Mouse (Mus musculus): Measurements from ENCODE around the gene Hdac4.

The Hdac4 gene

DNA sequence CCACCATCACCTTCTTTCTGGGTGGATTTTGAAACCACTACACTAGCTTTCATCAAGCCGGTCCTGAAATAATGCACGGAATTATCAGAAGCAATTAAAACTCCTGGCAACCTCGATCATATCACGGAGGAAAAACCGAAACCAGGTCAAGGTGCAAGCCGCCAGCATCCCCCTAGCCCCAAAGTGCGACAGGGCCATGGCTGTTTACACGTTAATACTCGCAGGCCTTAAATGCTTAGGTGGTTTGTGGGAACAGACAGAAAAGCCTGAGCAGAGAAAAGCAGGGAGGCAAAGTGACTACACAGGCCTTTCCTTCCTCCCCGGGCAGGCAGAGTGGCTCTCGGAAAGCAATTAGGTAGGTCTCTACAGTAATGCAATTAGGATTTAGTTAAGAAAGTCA is 16.4 kb downstream of the Hdac4 start:
- no peak for DNase-seq (ENCODE audit: low read depth, low spot score)

DNA sequence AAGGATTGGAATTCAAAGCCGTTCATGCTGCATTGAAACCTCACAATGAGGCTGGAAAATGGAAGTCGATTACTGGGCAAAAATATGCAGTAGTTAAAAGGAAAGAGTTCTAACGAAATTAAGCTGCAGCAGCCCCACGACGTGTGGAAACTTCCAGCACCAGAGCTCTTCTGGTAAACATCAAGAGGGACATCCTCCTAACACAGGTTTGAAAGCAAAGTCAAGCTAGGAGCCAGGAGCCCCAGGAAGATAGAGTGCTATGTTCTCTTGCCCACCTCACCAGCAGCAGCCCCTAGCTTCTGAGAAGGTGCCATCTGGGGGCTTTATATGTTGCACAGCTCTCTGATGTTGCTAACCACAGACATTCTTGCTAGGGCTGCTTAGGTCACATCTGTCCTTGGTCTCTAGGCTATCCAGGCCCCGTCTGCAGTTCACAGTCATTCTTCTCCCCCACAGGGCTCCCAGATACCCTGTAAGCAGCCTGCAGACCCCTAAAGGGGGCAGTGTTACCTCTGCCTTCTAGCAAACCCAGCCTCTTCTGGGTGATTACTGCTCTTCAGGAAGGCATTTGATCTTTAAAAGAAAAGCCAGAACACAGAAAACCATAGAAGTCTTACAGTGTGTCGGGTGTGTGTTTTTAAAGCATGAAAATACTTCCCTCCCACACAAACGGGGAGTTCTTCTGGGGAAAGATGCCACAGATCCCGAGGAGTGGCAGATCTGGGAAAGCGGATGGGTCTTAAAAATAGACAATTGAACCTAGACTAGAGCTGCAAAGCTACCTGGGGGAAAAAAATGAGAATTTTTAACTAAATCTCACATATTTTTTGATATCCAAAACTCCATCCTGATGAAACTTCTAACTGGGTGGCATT is 17.2 kb downstream of the Hdac4 start:
- DNase-seq (ENCODE audit: low read depth, low spot score), result no peak

DNA sequence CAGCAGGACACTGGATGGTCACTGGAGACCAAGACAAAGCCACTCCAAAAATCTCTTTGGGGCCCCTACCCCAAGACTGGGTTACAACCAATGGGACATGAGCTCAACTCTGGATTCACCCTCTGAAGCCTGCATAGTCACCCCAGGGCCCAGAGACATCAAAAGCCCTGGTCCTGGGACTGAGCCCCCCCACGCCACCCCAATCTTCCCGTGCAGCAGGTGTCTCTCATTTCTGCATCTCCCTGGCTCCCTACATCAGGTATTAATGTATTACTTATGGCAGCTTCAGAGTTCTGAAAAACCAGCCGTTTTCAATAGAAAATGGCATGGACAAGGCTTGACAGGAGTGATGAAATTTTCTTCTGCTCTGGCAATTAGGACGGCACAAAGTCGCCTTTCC is 17.9 kb downstream of the Hdac4 start:
- DNase-seq (ENCODE audit: low read depth, low spot score), result no peak

DNA sequence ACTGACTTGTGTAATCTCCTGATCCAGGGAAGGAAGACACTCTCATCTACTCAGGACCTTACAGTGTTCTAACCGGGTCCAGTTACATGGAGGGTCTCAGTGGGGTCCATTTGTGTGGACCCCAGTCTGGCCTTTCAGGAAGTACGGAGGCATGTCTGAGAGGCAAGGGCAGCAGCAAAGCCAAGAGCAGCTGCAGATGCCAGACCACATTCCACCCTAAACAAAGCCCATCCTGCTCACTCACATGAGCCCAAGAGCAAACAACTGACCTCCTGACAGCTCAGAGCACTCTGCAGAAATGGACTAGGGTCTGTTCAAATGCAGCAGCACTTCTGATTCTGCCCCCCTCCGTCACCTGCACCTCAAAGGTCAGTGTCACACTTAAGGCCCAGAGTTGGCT is 18.3 kb downstream of the Hdac4 start:
- no peak for DNase-seq (ENCODE audit: low read depth, low spot score)

DNA sequence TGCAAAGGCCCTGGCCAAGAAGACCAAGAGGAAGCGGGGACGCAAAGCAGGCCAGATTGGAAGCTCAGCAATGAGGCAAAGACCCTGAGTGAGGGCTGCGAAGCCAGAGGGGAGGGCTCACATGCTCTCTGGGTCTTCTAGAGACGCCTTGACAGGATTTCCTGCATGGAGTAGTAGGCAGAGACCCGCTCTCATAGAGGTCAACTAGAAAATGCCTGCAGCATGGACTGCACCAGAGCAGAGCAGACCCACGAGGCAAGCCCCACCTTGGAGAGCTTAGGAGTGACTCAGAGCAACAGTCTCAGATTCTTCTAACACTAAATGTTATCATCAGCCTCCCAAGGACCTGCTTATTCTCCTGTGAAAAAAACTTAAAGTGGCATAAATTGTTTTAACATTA is 20.2 kb downstream of the Hdac4 start:
- DNase-seq (ENCODE audit: low read depth, low spot score), result no peak

DNA sequence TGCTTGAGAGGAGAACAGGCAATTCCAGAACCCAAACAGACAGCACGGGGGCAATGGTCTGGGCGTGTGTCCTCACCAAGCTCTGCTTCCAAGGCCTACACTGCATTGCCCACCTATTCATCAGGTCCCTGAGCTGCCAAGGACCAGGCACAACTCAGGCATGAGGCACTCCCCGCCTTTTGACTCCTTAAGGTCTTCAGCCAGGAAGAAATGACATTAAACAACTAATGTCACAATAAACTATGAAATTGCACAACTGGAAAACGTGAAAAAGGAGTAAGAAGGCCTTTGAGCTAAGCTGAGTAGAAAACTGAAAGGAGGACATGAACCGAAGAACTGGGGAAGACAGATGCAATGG is 20.6 kb downstream of the Hdac4 start:
- no peak for DNase-seq (ENCODE audit: low read depth, low spot score)

DNA sequence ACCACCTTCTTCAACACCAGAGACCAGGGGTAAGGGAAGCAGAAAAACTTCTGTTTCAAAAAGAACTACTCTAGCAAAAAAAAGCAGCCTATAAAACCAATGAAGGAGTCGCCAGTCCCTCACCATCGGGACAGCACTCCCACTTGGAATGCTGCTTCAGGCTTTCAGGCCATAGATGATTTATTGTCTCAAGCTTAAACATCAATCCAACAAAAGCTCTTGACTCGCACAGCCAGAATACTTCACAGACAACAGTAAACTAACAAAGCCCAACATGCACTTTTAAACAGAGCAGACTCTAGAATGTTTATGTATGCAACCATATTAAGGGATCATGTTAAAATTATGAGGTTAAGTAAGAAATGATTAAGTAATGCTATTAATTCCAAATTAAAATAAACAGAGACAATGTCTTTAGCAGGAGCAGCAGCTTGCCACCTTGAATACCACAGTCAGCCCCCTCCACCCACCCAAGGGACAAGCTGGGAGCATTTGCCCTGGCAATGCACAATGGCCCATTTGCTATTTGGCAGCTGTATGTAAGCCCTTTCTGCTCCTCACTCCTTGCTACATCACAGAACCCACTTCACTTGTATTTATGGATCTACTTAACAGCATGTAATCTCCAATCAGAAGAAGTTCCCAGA is 21.1 kb downstream of the Hdac4 start:
- no peak for DNase-seq (ENCODE audit: low read depth, low spot score)

DNA sequence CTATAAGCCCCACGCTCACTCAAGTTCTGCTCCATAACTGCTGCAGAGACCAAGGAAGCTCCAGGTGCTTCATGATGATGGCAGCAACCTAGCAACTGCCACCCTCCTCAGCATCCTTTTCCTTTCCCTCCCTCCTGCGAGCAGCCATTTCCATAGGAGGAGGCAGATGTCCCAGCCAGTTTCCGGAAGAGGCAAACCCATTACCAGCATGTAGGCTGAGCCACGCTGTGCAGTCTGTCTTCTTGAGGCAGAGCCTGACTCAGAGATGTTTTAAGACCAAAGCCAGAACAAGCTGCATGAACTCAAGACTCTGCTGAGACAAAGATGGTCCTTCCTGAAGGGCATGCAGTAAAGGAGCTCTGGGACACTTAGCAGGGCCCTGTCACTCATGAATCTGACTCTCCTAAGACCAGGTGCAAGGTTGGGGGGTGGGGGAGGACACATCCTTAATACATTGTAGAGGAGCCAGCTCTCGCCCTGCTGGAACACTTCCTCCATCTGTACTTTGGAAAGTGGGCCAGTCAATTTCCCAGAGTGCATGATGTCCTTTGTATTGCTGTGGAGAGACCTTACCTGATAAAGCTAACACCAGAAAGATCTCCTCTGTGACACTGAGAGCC is 24.8 kb downstream of the Hdac4 start:
- DNase-seq (ENCODE audit: low read depth, low spot score), result no peak

DNA sequence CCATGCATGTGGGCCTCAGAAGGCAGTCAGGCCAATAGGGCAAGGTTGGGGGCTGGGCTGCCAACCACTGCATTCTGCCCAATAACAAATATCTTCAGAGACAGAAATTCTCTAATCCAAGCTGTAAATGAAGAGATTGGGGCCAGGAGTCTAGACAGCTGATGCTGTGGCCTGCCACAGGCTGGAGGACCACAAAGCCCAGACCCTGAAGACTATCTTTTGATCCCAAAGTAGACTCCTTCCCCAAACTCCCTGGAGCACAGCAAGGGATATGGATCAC is 25.8 kb downstream of the Hdac4 start:
- DNase-seq (ENCODE audit: low read depth, low spot score), result no peak

DNA sequence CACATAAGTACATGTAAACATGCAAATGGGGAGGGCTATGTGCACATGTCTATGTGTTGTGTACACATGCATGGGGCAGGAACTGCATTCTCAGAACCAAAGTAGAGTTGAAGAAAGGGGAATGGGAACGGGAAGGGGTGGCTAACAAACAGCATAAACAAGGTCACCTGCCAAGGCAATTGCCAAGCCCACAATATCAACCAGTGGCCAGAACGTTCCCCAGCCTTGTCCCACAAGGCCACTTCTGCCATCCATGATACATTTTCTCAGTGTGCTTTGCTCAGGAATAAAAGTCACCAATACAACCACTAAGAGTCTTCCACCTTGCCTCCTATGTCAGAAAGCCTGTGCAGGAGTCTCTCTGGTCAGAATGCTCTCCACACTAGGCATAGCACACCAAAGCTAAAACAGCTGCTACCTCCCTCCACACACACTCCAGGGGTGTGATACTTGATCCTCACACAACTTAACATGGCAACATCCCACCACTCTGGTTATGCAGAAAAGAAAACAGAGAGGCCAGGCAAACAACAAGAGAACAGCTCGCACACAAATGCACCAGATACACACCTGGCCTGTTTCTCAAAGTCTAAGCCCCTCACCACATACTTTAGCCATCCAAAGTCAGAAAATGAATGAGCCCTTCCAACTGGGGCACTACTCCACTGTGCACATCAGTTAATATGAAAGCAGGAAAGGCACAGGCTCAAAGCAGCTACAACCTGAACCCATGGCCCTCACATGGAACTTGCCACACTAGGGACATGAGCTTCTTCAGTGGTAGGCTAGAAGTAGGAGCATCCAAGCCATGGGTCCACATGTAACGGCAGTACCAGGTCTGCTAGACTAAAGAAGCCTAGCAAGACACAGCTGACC is 26.4 kb downstream of the Hdac4 start:
- DNase-seq (ENCODE audit: low read depth, low spot score), result no peak

DNA sequence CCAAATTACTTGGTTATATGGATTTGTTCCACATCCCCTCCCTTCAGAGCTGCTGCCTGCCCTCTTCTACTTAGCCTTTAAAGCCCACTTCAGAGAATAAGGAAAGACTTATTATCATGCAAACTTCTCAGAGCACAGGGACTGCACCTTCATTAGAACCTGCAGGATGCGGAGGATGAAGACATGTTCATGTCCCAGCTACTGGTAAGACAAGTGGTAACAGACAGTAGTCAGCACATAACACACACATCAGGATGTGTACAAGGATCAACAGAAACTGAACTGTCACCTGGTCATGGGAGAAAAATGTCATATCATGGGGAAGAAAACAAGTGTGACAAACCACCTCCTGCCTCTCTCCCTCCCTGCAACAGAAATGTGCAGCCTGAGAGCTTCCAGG is 31.6 kb downstream of the Hdac4 start:
- DNase-seq (ENCODE audit: low read depth, low spot score), result no peak

DNA sequence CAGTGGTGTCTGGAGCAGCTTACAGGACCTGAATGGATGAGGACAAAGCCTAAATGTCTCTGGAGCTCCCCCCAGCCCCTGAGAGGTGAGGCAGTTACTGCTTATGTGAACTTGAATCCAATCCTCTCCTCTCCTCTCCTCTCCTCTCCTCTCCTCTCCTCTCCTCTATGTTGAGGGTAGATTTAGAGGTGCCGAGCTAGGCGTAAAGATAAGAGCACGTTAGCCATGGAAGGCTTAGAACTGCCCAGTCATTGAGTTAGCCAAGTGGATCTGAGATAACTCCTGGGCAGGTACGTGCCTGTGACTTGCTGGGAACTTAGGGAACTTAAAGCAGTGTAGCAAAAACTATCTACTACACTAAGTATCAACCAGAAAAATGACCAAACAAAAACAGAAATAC is 35.7 kb downstream of the Hdac4 start:
- no peak for DNase-seq (ENCODE audit: low read depth, low spot score)

DNA sequence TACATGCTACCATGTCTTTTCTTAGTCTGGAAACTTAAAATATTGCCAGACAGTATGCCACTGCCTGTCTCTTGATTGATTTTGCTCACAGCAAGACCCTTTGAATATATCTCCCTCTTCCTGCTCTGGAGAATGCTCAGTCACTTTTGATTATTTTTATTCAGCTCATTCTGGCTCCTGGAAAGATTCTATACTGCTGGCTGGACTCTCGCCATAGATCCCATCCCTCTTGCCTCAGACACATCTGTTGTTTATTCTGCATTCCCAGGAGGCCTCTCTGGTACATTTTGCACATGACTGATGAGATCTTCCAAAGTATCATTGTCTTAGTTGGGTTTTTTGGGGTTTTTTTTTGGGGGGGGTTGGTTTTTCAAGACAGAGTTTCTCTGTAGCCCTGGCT is 45.3 kb downstream of the Hdac4 start:
- DNase-seq (ENCODE audit: low read depth, low spot score), result no peak

DNA sequence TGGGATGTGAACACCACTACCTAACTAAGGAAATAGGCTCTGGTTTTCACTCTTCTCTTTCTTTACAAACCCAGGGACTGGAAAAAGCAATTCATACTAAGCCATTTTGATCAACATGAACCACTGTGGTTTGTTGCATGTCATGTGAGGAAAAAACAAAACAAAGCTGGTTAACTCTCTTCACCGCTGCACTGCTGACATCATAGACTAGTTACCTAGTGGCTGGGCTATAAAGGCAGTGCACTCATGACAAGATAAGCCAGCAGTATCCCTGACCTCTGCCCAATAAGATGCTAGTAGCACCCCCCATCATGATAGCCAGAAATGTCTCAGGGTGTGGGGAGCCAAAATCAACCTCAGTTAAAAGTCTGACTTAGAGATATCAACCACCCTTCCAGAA is 47.0 kb downstream of the Hdac4 start:
- DNase-seq (ENCODE audit: low read depth, low spot score), result no peak

DNA sequence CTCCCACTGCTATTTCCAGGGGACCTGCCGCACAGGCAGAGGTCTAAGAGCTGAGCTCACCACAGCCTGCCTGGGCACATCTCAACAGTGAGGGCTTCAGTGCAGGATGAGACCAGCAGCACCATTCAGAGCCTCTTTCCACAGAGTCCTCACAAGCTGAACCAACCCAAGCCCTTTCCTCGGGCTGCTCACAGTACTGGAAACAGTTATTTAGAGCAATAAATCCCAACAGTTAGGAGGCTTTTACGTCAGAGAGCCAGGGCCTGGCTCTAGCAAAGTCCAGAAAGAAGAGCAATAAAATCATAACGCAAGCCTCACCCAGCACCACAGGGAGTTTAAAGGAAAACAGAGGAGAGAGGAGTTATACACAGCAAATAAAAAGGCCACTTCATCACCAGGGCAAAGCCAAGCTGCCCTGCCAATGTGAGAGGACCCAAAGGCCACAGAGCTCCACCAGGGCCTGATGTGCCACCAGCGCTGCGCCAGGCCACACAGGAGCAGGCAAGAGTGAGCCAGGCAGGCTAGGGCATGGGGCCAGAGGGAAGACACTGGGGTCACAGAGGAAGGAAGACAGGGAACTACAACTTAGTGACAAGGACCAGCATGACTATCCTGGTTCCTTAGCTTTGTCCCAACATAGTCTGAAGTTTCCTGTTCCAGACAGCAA is 50.5 kb downstream of the Hdac4 start:
- DNase-seq (ENCODE audit: low read depth, low spot score), result no peak

DNA sequence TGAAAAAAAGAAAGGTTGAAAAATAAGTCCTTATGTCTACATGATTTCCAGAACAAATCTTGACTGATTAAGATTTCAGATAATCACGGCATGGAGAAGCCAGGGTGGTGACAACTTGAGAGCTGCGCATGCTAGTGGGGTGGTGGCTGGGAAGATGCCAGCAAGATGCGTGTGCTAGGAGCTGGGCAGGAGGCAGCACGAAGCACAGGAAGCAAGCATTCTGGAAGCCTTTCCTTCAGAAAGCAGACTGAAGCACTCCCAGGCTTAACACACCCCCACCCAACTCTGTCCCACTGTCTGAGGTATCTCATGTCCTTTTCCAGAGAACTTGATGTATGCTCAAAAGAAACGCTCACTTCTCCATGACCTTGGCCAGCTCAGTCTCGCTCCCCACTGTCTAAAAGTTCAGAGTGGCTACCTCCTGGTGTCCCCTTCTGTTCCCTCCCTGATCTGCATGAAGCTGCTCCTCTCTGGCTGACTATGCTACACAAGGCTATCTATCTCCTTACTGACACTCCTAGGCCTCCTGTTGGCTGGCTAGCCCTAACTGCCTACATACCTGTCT is 52.1 kb downstream of the Hdac4 start:
- DNase-seq (ENCODE audit: low read depth, low spot score), result no peak

DNA sequence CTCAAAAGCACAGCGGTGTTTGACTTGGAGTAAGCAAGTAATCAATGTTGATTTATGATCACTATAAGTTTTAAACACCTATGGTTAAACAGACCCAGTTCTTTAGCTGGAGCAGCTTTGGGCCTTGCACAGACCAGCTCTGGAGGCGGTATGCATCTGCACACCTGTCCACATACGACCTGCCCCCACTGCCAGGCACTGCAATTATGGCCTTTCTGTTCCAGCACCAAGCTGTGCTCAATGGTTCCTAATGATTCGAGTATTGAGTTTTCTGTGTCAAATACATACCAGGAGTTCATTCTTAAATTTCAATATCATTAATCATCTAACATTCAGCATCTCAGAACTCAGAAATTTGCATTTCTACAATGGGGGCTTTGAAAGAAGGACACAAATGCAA is 52.7 kb downstream of the Hdac4 start:
- no peak for DNase-seq (ENCODE audit: low read depth, low spot score)

DNA sequence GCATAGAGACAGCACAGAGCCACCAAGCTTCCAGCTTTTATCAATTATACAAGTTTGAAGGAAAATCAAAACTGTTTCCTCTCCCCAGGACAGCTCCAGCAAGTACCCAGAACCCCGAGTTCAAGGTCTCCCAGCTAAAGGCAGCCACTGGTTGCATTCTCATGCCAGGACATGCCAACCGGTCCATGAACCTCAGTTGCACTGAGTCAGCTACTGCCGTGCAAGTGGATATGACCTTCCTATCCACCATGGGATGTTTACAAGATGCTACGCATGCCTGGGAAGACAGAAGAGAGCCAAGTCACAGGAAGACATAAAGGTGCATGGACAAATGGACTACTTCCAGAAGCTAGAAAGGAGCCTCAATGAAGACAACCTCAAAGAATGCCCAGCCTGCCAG is 56.5 kb downstream of the Hdac4 start:
- no peak for DNase-seq (ENCODE audit: low read depth, low spot score)

DNA sequence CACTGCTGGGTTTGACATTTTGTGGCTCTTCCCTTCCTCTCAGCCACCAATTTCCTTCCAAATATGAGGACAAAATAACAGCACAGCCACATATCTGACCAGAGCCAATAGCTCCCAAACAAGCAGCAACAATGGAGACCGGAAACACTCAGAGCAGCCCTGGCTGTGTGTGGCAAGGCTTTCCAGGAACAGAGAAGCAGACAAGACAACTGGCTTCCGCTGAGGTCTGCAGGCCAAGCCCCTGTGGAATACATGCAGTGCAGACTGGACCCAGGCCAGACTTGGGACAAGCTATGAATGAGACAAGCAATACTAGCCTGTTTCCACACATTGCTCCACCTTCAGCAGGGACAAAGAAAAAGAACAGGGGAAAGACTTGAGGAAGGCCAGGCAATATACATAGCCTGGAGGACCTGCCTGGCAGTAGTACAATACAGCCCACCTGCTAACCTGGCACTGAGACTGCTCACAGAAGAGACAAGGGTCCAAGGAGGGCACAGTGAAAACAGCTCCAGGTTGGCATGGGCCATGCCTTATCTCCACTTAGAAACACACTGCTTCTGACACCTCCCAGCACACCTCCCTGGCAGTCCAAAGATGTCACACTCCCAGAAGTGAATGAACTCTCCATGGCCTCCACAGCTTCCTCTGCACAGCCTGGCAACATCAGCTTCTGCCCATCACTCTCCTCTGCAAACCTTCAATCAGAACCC is 58.2 kb downstream of the Hdac4 start:
- no peak for DNase-seq (ENCODE audit: low read depth, low spot score)

DNA sequence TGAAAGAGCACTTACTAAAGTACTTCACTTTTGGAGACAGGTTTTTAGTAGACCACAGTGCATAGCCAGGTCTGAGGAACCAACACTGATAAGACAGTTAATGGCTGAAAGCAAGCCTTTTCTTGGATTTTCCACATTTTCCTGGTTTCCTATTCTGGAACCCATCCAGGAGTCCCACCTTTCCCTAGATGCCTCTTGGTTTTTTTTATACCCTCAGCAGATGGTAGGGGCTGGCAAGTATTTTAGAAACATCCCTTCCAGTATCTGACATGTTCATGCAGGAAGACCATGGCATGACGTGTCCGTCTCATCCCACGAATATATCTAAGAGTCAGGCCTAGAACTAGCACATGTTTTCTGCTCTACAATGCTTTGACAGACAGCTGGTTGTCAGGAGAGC is 59.1 kb downstream of the Hdac4 start:
- DNase-seq (ENCODE audit: low read depth, low spot score), result no peak

DNA sequence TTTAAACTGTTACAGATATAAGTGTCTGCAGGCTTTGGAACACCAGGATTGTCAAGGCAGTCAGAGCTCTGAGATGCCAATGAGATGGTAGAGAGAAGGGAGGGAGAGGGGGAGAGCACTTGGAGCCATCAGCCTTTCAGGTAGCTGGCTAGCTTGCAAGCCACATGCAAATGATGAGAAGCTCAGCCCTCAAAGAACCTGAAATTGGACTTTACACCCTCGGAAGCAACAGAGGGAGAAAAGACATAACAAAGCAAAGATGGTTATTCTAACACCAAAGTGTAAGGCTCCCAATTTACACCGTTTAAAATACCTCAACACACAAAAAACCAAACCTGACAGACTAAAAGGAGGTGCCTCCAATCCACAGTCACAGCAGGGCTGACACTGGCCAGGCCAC is 63.3 kb downstream of the Hdac4 start:
- no peak for DNase-seq (ENCODE audit: low read depth, low spot score)

All from WW6 (cell line).